Mouse (Mus musculus) colon, adult 2 months (tissue): Measurements from ENCODE around the gene Rab29. TPM values are rescaled to one million over a fixed set of nuclear protein-coding genes. Genes with fewer than 3 reads are reported as not detected.

Experiments
- polyA plus RNA-seq: library from polyadenylated mRNA; depleted of rRNA; stranded (reverse); fragments of >200 nt; gene quantifications from 2 replicates; pipeline ENCODE4 v1.2.3, GENCODE M21; 2012; rRNA removed

The Rab29 gene
- 20.8 and 24.5 TPM in 2 replicates for polyA plus RNA-seq

GRCm38 (mm10) chr1:131867093-131867945, at the start of gene Rab29:
Gene Rab29, plus strand, starts transcription at chr1:131867224.

GRCm38 (mm10) chr1:131827207-131827786, 39.7 kb upstream of the Rab29 start, which contains the start of gene Slc41a1:
Gene Slc41a1, plus strand, starts transcription at chr1:131827493.

GRCm38 (mm10) chr1:131910001-131910648, 43.1 kb downstream of the Rab29 start, which contains the start of gene Nucks1:
Gene Nucks1, plus strand, starts transcription at chr1:131910534.

Other genes with a start within 250 kb of the Rab29 start
- 30.9 and 47.0 TPM in 2 replicates for gene Ctse, start 228.9 kb upstream of the Rab29 start, polyA plus RNA-seq
- gene Rab7b, start 178.5 kb upstream of the Rab29 start, polyA plus RNA-seq, result 3.4 and 4.8 TPM in 2 replicates
- not detected in 2 replicates for gene Slc26a9, start 123.2 kb upstream of the Rab29 start, polyA plus RNA-seq
- gene Pm20d1, start 69.8 kb upstream of the Rab29 start, polyA plus RNA-seq, result 4.8 and 9.6 TPM in 2 replicates
- 21.6 and 34.4 TPM in 2 replicates for gene Slc41a1, start 39.7 kb upstream of the Rab29 start, polyA plus RNA-seq
- 2.8 and 3.1 TPM in 2 replicates for gene Nucks1, start 43.3 kb downstream of the Rab29 start, polyA plus RNA-seq
- 41.4 and 55.6 TPM in 2 replicates for gene Slc45a3, start 95.7 kb downstream of the Rab29 start, polyA plus RNA-seq
- 13.9 and 18.4 TPM in 2 replicates for gene Elk4, start 140.4 kb downstream of the Rab29 start, polyA plus RNA-seq
- 269 and 311 TPM in 2 replicates for gene Mfsd4a, start 200.8 kb downstream of the Rab29 start, polyA plus RNA-seq